Mouse (Mus musculus): ENCODE data around the gene Ndufb2. TPM values are rescaled to one million over a fixed set of nuclear protein-coding genes. Genes with fewer than 3 reads are reported as not detected.

Ndufb2 gene
- polyA plus RNA-seq, 1 experiment: 68.1 TPM

DNA sequence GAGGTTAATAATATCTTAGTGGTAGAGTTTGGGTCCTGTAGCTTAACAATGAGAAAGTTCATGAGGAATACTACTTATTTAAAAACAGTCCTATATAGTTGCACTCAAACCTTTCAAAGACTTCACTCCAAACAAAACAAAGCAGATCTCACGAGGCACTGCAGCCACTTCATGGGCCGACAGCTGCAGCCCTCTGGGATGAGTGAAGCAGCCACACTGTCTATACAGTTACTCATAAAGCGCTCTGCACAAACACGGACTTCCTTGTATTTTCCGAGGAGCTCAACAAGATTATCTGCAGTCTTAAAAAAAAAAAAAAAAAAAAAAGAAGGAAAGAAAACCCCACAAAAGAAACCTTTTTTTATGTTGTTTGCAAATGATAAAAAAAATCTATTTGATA is 15.0 kb downstream of the Ndufb2 start:
- no peak for TF ChIP-seq CTCF (IDR thresholded peaks at IDR 0.05; ENCODE audit: low read depth, low read length)
- TF ChIP-seq POLR2A (IDR thresholded peaks at IDR 0.05; ENCODE audit: borderline replicate concordance, low read depth, low read length): no peak
- Histone ChIP-seq H3K27ac (ENCODE audit: insufficient read depth, low read depth, low read length) (no peak overlapping the region), H3K4me1 (ENCODE audit: control insufficient read depth, insufficient read depth, low read length) (peaks cover 8% of the 10 kb centered on the region), H3K4me3 (ENCODE audit: insufficient read depth, low read length) (no peak overlapping the region)

DNA sequence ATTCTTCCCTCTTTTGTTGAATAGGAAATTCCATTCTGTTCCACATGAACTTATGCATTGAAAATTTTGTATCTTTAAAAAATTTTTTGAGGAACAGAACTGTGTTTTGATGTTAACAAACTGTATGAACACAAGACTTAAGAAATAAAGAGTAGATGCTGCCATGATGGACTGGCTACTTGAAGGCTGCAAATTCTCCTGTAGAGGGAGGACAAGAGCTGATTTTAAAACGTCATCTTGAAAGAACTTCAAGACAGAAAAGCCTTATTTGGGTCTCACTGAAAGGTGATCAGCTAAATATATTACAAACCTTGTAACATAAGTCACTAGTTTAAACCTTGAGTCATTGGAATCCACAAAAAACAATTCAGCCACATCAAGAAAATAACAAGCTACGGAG is 17.8 kb downstream of the Ndufb2 start:
- Histone ChIP-seq H3K4me1 (ENCODE audit: control insufficient read depth, insufficient read depth, low read length) (peaks cover 8% of the 10 kb centered on the region), H3K4me3 (ENCODE audit: insufficient read depth, low read length) (no peak overlapping the region), H3K27ac (ENCODE audit: insufficient read depth, low read depth, low read length) (no peak overlapping the region)
- TF ChIP-seq CTCF (IDR thresholded peaks at IDR 0.05; ENCODE audit: low read depth, low read length) (no peak), POLR2A (IDR thresholded peaks at IDR 0.05; ENCODE audit: borderline replicate concordance, low read depth, low read length) (no peak)

DNA sequence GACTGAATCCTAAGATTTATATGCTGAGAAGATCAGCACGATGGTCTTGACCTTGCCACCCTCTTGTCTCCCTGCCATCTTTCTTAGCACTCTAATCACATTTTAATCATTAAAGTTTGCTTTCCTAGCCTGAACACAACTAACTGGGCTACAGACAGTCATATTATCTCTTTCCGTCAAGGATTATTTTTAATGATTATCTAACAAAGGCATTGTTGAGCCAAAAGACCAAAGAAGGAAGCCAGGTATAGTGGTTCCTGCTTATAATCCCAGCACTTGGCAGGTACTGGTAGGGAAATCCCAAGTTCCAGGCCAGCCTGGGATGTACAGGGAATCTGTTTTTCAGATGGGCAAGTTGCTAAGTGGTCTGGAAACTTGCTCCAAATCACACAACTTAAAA is 18.9 kb downstream of the Ndufb2 start:
- no peak for TF ChIP-seq POLR2A (IDR thresholded peaks at IDR 0.05; ENCODE audit: borderline replicate concordance, low read depth, low read length)
- no peak for TF ChIP-seq CTCF (IDR thresholded peaks at IDR 0.05; ENCODE audit: low read depth, low read length)
- H3K4me3 ChIP-seq (ENCODE audit: insufficient read depth, low read length): no peak overlapping the region

More for the DNA sequence above, 18.9 kb downstream of the Ndufb2 start:
- Histone ChIP-seq H3K4me1 (ENCODE audit: control insufficient read depth, insufficient read depth, low read length) (peaks cover 7% of the 10 kb centered on the region), H3K27ac (ENCODE audit: insufficient read depth, low read depth, low read length) (no peak overlapping the region)

Other genes starting within 250 kb of the Ndufb2 start
- 20.0 and 24.9 TPM in 2 replicates for gene Slc37a3, start 214.9 kb upstream of the Ndufb2 start, polyA plus RNA-seq (2012; ENCODE audit: insufficient read depth, insufficient read length, missing spikeins)
- 6.0 and 6.5 TPM in 2 replicates for gene Rab19, start 211.4 kb upstream of the Ndufb2 start, polyA plus RNA-seq (2012; ENCODE audit: insufficient read depth, insufficient read length, missing spikeins)
- gene Mkrn1, start 172.1 kb upstream of the Ndufb2 start, polyA plus RNA-seq (2012; ENCODE audit: insufficient read depth, insufficient read length, missing spikeins): 101 and 107 TPM in 2 replicates
- gene Dennd2a, start 34.7 kb upstream of the Ndufb2 start, polyA plus RNA-seq (2012; ENCODE audit: insufficient read depth, insufficient read length, missing spikeins): 4.3 and 5.0 TPM in 2 replicates
- 17.1 and 21.2 TPM in 2 replicates for gene Adck2, start 18.7 kb upstream of the Ndufb2 start, polyA plus RNA-seq (2012; ENCODE audit: insufficient read depth, insufficient read length, missing spikeins)
- not detected in 2 replicates for gene Gm42420, start 6.8 kb upstream of the Ndufb2 start, polyA plus RNA-seq (2012; ENCODE audit: insufficient read depth, insufficient read length, missing spikeins)
- gene Braf, start 132.9 kb downstream of the Ndufb2 start, polyA plus RNA-seq (2012; ENCODE audit: insufficient read depth, insufficient read length, missing spikeins): 12.2 and 14.9 TPM in 2 replicates
- gene Mrps33, start 218.4 kb downstream of the Ndufb2 start, polyA plus RNA-seq (2012; ENCODE audit: insufficient read depth, insufficient read length, missing spikeins): 94.8 and 111 TPM in 2 replicates